Comparison of ENCODE assay signal across 31 mouse cellular contexts in the genomic region with DNA sequence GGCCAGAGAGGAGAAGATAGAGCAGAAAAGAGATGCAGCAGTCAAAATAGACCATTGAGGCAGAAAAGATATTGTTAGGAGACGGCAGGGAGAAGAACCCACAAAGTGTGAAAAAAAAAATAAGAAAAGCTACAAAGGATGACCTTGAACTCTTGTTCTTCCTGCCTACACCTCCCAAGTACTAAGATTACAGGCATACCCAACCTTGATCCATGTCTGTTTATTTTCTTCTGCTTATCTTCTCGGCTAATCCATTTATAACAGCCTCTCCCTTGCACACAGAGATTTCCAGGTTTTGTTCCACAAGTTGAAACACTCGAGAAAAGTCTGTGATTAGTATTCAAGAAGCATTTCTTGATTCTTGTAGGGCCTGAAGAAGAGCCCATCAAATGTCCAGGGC. TPM values are rescaled to one million over a fixed set of nuclear protein-coding genes. Genes with fewer than 3 reads are reported as not detected.
DNase-seq lines count a peak whose midpoint lies in the region; ATAC-seq and TF ChIP-seq lines count a peak whose summit lies in the region.
"Had no signal": no experiment of that assay in that cellular context is flagged by ENCODE, and none has a peak within 500 bp of the region (broad histone marks: within the 10 kb centered on the region; RNA-seq: fewer than 3 reads in every experiment).

No protein-coding gene starts in this region.

- no peak overlapping the region for H3K4me2 ChIP-seq in heart, embryonic 13.5 days
- no peak overlapping the region for H3K4me2 ChIP-seq in intestine, embryonic 15.5 days (replicated peaks)
- H3K4me2 ChIP-seq in midbrain, embryonic 13.5 days (replicated peaks), result no peak overlapping the region
- H3K4me2 ChIP-seq: embryonic facial prominence, embryonic 13.5 days; forebrain, embryonic 15.5 days; hindbrain, embryonic 12.5 days; liver, embryonic 11.5 days had no signal

- no peaks in the 10 kb centered on the region for H3K9me3 ChIP-seq in heart, embryonic 13.5 days
- no peaks in the 10 kb centered on the region for H3K9me3 ChIP-seq in intestine, embryonic 15.5 days
- no peaks in the 10 kb centered on the region for H3K9me3 ChIP-seq in midbrain, embryonic 13.5 days
- H3K9me3 ChIP-seq: embryonic facial prominence, embryonic 13.5 days; forebrain, embryonic 10.5 days; forebrain, embryonic 15.5 days; heart, embryonic 10.5 days; hindbrain, embryonic 12.5 days had no signal

- no peaks in the 10 kb centered on the region for H3K27me3 ChIP-seq in heart, embryonic 13.5 days (replicated peaks)
- no peaks in the 10 kb centered on the region for H3K27me3 ChIP-seq in intestine, embryonic 15.5 days (replicated peaks)
- H3K27me3 ChIP-seq in midbrain, embryonic 13.5 days, result no peaks in the 10 kb centered on the region
- H3K27me3 ChIP-seq: embryonic facial prominence, embryonic 13.5 days; forebrain, embryonic 15.5 days; hindbrain, embryonic 12.5 days; Patski had no signal

- no peak for ATAC-seq in heart, embryonic 13.5 days (ENCODE audit: extremely low read depth, insufficient number of reproducible peaks, low FRiP score, low TSS enrichment)
- peak; percentile 57 for ATAC-seq in intestine, embryonic 15.5 days
- no peak for ATAC-seq in midbrain, embryonic 13.5 days
- ATAC-seq: forebrain, embryonic 15.5 days; midbrain, embryonic 16.5 days; Patski had no signal

- H3K9ac ChIP-seq in heart, embryonic 13.5 days, result no peak overlapping the region
- H3K9ac ChIP-seq in intestine, embryonic 15.5 days, result no peak overlapping the region
- H3K9ac ChIP-seq in midbrain, embryonic 13.5 days (replicated peaks), result no peak overlapping the region
- H3K9ac ChIP-seq: embryonic facial prominence, embryonic 13.5 days; forebrain, embryonic 15.5 days; hindbrain, embryonic 12.5 days had no signal

- H3K36me3 ChIP-seq in heart, embryonic 13.5 days, result peaks cover 10% of the 10 kb centered on the region
- H3K36me3 ChIP-seq in intestine, embryonic 15.5 days, result no peaks in the 10 kb centered on the region
- no peaks in the 10 kb centered on the region for H3K36me3 ChIP-seq in midbrain, embryonic 13.5 days
- H3K36me3 ChIP-seq: embryonic facial prominence, embryonic 13.5 days; forebrain, embryonic 10.5 days; forebrain, embryonic 15.5 days; hindbrain, embryonic 12.5 days had no signal

- TF ChIP-seq CTCF in left cerebral cortex, adult 2 months (IDR thresholded peaks at IDR 0.05), result no peak
- no peak for TF ChIP-seq CTCF in bone marrow macrophage, adult 2 months (IDR thresholded peaks at IDR 0.05; ENCODE audit: low read depth, low read length)

- intact Hi-C loops in heart, postnatal 10 days (cut with DNase I), result no loop called here
- intact Hi-C loops in left cerebral cortex, adult 2 months (cut with DNase I), result no loop called here

- TF ChIP-seq POLR2A in bone marrow macrophage, adult 2 months (IDR thresholded peaks at IDR 0.05; ENCODE audit: borderline replicate concordance, low read depth, low read length), result no peak

- 0 out of 2 replicates have a peak overlapping the region, but pooled peaks have one; percentile 37 for H3K27ac ChIP-seq in heart, embryonic 13.5 days (replicated peaks)
- H3K27ac ChIP-seq in left cerebral cortex, adult 2 months, result 0 out of 2 replicates have a peak overlapping the region, but pooled peaks have one; percentile 40
- H3K27ac ChIP-seq in bone marrow macrophage, adult 2 months (ENCODE audit: insufficient read depth, low read depth, low read length), result peak overlapping the region; percentile 16; the same call in 1 of the 2 replicates
- H3K27ac ChIP-seq in intestine, embryonic 15.5 days, result 0 out of 2 replicates have a peak overlapping the region, but pooled peaks have one; percentile 10
- no peak overlapping the region for H3K27ac ChIP-seq in midbrain, embryonic 13.5 days
- H3K27ac ChIP-seq: embryonic facial prominence, embryonic 13.5 days; forebrain, embryonic 10.5 days; forebrain, embryonic 15.5 days; heart, embryonic 10.5 days; hindbrain, embryonic 12.5 days had no signal

- H3K4me1 ChIP-seq in heart, embryonic 13.5 days, result peaks cover 23% of the 10 kb centered on the region
- peaks cover 68% of the 10 kb centered on the region for H3K4me1 ChIP-seq in bone marrow macrophage, adult 2 months (ENCODE audit: control insufficient read depth, insufficient read depth, low read length)
- no peaks in the 10 kb centered on the region for H3K4me1 ChIP-seq in intestine, embryonic 15.5 days (replicated peaks)
- no peaks in the 10 kb centered on the region for H3K4me1 ChIP-seq in midbrain, embryonic 13.5 days (replicated peaks)
- H3K4me1 ChIP-seq: embryonic facial prominence, embryonic 13.5 days; forebrain, embryonic 10.5 days; forebrain, embryonic 15.5 days; hindbrain, embryonic 12.5 days had no signal

- no peak overlapping the region for H3K4me3 ChIP-seq in heart, embryonic 13.5 days
- H3K4me3 ChIP-seq in left cerebral cortex, adult 2 months, result no peak overlapping the region
- no peak overlapping the region for H3K4me3 ChIP-seq in bone marrow macrophage, adult 2 months (ENCODE audit: insufficient read depth, low read length)
- H3K4me3 ChIP-seq in intestine, embryonic 15.5 days (replicated peaks), result no peak overlapping the region
- no peak overlapping the region for H3K4me3 ChIP-seq in midbrain, embryonic 13.5 days (replicated peaks)
- H3K4me3 ChIP-seq: embryonic facial prominence, embryonic 13.5 days; forebrain, embryonic 10.5 days; forebrain, embryonic 15.5 days; heart, embryonic 10.5 days; hindbrain, embryonic 12.5 days had no signal

- 43% methylated on average over 3 of the region's 3 CpGs for WGBS in heart, embryonic 13.5 days
- 23% methylated on average over 3 of the region's 3 CpGs for WGBS in intestine, embryonic 15.5 days
- 64% methylated on average over 3 of the region's 3 CpGs for WGBS in midbrain, embryonic 13.5 days

- DNase-seq in heart, postnatal 10 days, result no peak
- no peak for DNase-seq in left cerebral cortex, adult 2 months (ENCODE audit: extremely low spot score in 1 of 2, low spot score in 2 of 2)
- no peak for DNase-seq in left cerebral cortex, adult 11 months (ENCODE audit: low spot score)
- DNase-seq in spleen, postnatal 14 days (ENCODE audit: low spot score in 2 of 2), result no peak
- DNase-seq: adrenal gland, postnatal 10 days; cerebellum, adult 11-12 months; cerebellum, adult 9-11 months; heart, postnatal 36 days; kidney, adult 2 months; kidney, postnatal 36 days; layer of hippocampus, postnatal 36 days; lung, postnatal 10 days; right cerebral cortex, postnatal 25 days; spleen, adult 18-20 months; thymus, postnatal 25 days had no signal

RNA-seq across cellular contexts. Expression of gene Mpz, which starts 19.4 kb away (rescaled TPM):
- polyA plus RNA-seq in heart, embryonic 13.5 days (2015; fragmentation: Nextera tagmentation; extraction: Ambion mirVana), result 0.33 and 0.36 TPM in 2 replicates
- 10 to 100 TPM; 11.0 to 18.1 TPM for total RNA-seq in heart, postnatal 10 days (2021)
- not detected for total RNA-seq in left cerebral cortex, adult 2 months (2021)
- 2.0 TPM in 1 of 2 replicates, not detected in the other for polyA plus RNA-seq in bone marrow macrophage, adult 2 months (2012; ENCODE audit: insufficient read depth, insufficient read length, missing spikeins)
- polyA plus RNA-seq in intestine, embryonic 15.5 days (2015; fragmentation: Nextera tagmentation; extraction: Ambion mirVana), result 1.1 and 1.3 TPM in 2 replicates
- polyA plus RNA-seq in midbrain, embryonic 13.5 days (2015; fragmentation: Nextera tagmentation; extraction: Ambion mirVana), result 0.15 and 0.20 TPM in 2 replicates
- total RNA-seq: layer of hippocampus, postnatal 36 days; left cerebral cortex, postnatal 14 days; MEL; neutrophil, adult 5-6 weeks had no signal
- polyA plus RNA-seq: liver, embryonic 11.5 days had no signal

RNA-seq across cellular contexts. Expression of gene Sdhc, which starts 19.5 kb away (rescaled TPM):
- polyA plus RNA-seq in heart, embryonic 13.5 days (2015; fragmentation: Nextera tagmentation; extraction: Ambion mirVana), result 457 and 493 TPM in 2 replicates
- total RNA-seq in heart, postnatal 10 days (2021), result 1,000 to 10,000 TPM in 1 of 2 experiments, 100 to 1,000 TPM in 1; 973 to 1,003 TPM
- total RNA-seq in left cerebral cortex, adult 2 months (2021), result 100 to 1,000 TPM; 194 to 195 TPM
- polyA plus RNA-seq in bone marrow macrophage, adult 2 months (2012; ENCODE audit: insufficient read depth, insufficient read length, missing spikeins), result 205 and 226 TPM in 2 replicates
- 360 and 387 TPM in 2 replicates for polyA plus RNA-seq in intestine, embryonic 15.5 days (2015; fragmentation: Nextera tagmentation; extraction: Ambion mirVana)
- 260 and 273 TPM in 2 replicates for polyA plus RNA-seq in midbrain, embryonic 13.5 days (2015; fragmentation: Nextera tagmentation; extraction: Ambion mirVana)

RNA-seq across cellular contexts. Expression of gene Pcp4l1, which starts 26.2 kb away (rescaled TPM):
- polyA plus RNA-seq in heart, embryonic 13.5 days (2015; fragmentation: Nextera tagmentation; extraction: Ambion mirVana), result 38.3 and 39.3 TPM in 2 replicates
- total RNA-seq in heart, postnatal 10 days (2021), result 100 to 1,000 TPM; 136 to 146 TPM
- total RNA-seq in left cerebral cortex, adult 2 months (2021), result 100 to 1,000 TPM in 1 of 2 experiments, 10 to 100 TPM in 1; 76.7 to 113 TPM
- polyA plus RNA-seq in bone marrow macrophage, adult 2 months (2012; ENCODE audit: insufficient read depth, insufficient read length, missing spikeins), result 120 and 145 TPM in 2 replicates
- 16.4 and 18.5 TPM in 2 replicates for polyA plus RNA-seq in intestine, embryonic 15.5 days (2015; fragmentation: Nextera tagmentation; extraction: Ambion mirVana)
- polyA plus RNA-seq in midbrain, embryonic 13.5 days (2015; fragmentation: Nextera tagmentation; extraction: Ambion mirVana), result 17.0 and 23.0 TPM in 2 replicates
- total RNA-seq: MEL had no signal

RNA-seq across cellular contexts. Expression of gene Nr1i3, which starts 43.9 kb away (rescaled TPM):
- polyA plus RNA-seq in heart, embryonic 13.5 days (2015; fragmentation: Nextera tagmentation; extraction: Ambion mirVana), result 0.25 and 0.36 TPM in 2 replicates
- total RNA-seq in heart, postnatal 10 days (2021), result not detected
- total RNA-seq in left cerebral cortex, adult 2 months (2021), result under 1 TPM; 0.19 to 0.23 TPM
- polyA plus RNA-seq in bone marrow macrophage, adult 2 months (2012; ENCODE audit: insufficient read depth, insufficient read length, missing spikeins), result not detected in 2 replicates
- 9.2 and 10.5 TPM in 2 replicates for polyA plus RNA-seq in intestine, embryonic 15.5 days (2015; fragmentation: Nextera tagmentation; extraction: Ambion mirVana)
- 0.30 and 0.42 TPM in 2 replicates for polyA plus RNA-seq in midbrain, embryonic 13.5 days (2015; fragmentation: Nextera tagmentation; extraction: Ambion mirVana)
- total RNA-seq: left cerebral cortex, postnatal 14 days; neutrophil, adult 5-6 weeks had no signal
- polyA plus RNA-seq: neural tube, embryonic 11.5 days had no signal

RNA-seq across cellular contexts. Expression of gene Tomm40l, which starts 52.4 kb away (rescaled TPM):
- 44.8 and 52.5 TPM in 2 replicates for polyA plus RNA-seq in heart, embryonic 13.5 days (2015; fragmentation: Nextera tagmentation; extraction: Ambion mirVana)
- 10 to 100 TPM; 88.9 to 95.9 TPM for total RNA-seq in heart, postnatal 10 days (2021)
- 10 to 100 TPM; 86.4 to 91.2 TPM for total RNA-seq in left cerebral cortex, adult 2 months (2021)
- polyA plus RNA-seq in bone marrow macrophage, adult 2 months (2012; ENCODE audit: insufficient read depth, insufficient read length, missing spikeins), result 25.8 and 27.3 TPM in 2 replicates
- 31.4 and 32.0 TPM in 2 replicates for polyA plus RNA-seq in intestine, embryonic 15.5 days (2015; fragmentation: Nextera tagmentation; extraction: Ambion mirVana)
- polyA plus RNA-seq in midbrain, embryonic 13.5 days (2015; fragmentation: Nextera tagmentation; extraction: Ambion mirVana), result 33.5 and 37.9 TPM in 2 replicates
